Mouse (Mus musculus) heart, postnatal 0 days (tissue): ENCODE results near the gene Hpn.

Source experiments
- CTCF ChIP-seq: IDR thresholded peaks from 2 replicates; pipeline ENCODE4 v1.5.1; 2016; ENCODE audit warnings: antibody characterized with exemption, control low read depth, low read depth
- EP300 ChIP-seq: IDR thresholded peaks from 2 replicates; pipeline ENCODE4 v1.6.1; 2016; ENCODE audit warnings: antibody characterized with exemption, low read depth

GRCm38 (mm10) chr7:31059108-31059507 is 56.0 kb downstream of the Hpn start, which contains the start of gene Lgi4:
- TF ChIP-seq CTCF (peak; percentile 94), EP300 (no peak)
